8 mouse cellular contexts compared by ENCODE assay signal in genomic region chr6:8209047-8209865, GRCm38 (mm10). TPM values are rescaled to one million over a fixed set of nuclear protein-coding genes. Genes with fewer than 3 reads are reported as not detected.
A peak's percentile ranks its signal among the peaks of the same experiment; 100 is the strongest.
DNase-seq lines count a peak whose midpoint lies in the region; ATAC-seq lines count a peak whose summit lies in the region.

Gene Mios, plus strand, starts transcription at chr6:8209222.

- no peaks in the 10 kb centered on the region for H3K36me3 ChIP-seq in hindbrain, embryonic 16.5 days (ENCODE audit: control insufficient read depth, insufficient read depth, low read length)
- H3K36me3 ChIP-seq in macrophage (ENCODE audit: inconsistent target): no peaks in the 10 kb centered on the region

- H3K27me3 ChIP-seq in hindbrain, embryonic 16.5 days (replicated peaks; ENCODE audit: control insufficient read depth, insufficient read depth, low read length): no peaks in the 10 kb centered on the region

- H3K4me1 ChIP-seq in hindbrain, embryonic 16.5 days (ENCODE audit: control insufficient read depth, insufficient read depth, low read depth, low read length): peaks cover 9% of the 10 kb centered on the region

- H3K9me3 ChIP-seq in hindbrain, embryonic 16.5 days (ENCODE audit: control insufficient read depth, low read length): no peaks in the 10 kb centered on the region

- ATAC-seq in hindbrain, embryonic 16.5 days: peak; percentile 98

- H3K4me3 ChIP-seq in hindbrain, embryonic 16.5 days (ENCODE audit: low read length): peak within 1 kb of the TSS; percentile 85
- H3K4me3 ChIP-seq in macrophage (ENCODE audit: inconsistent target): peak within 1 kb of the TSS; percentile 52

- peak; percentile 88 for DNase-seq in R1 (ENCODE audit: low read depth, low spot score)
- DNase-seq in cerebellum, postnatal 25 days: peak; percentile 94 to 96
- peak; percentile 78 to 80 for DNase-seq in frontal cortex, postnatal 36 days (ENCODE audit: low spot score in 2 of 2)
- DNase-seq in left cerebral cortex, adult 18-20 months (ENCODE audit: low spot score in 2 of 2): peak; percentile 73 to 87
- DNase-seq in right cerebral cortex, adult 18-20 months: peak; percentile 86
- peak; percentile 63 for DNase-seq in urinary bladder, postnatal 10 days (ENCODE audit: low spot score)

- peaks cover 5% of the 10 kb centered on the region; the same call in 1 of the 2 replicates for H3K79me2 ChIP-seq in macrophage (ENCODE audit: inconsistent target)

- H3K4me2 ChIP-seq in hindbrain, embryonic 16.5 days (ENCODE audit: low read length): peak within 1 kb of the TSS; percentile 66

- H3K27ac ChIP-seq in hindbrain, embryonic 16.5 days (ENCODE audit: low read depth, low read length): peak within 1 kb of the TSS; percentile 93
- no peak within 1 kb of the TSS for H3K27ac ChIP-seq in macrophage

- peak within 1 kb of the TSS; percentile 94 for H3K9ac ChIP-seq in hindbrain, embryonic 16.5 days (ENCODE audit: low read depth, low read length)

- WGBS in hindbrain, embryonic 16.5 days: under 1% methylated on average over 79 of the region's 90 CpGs
- under 1% methylated on average over 76 of the region's 90 CpGs for WGBS in macrophage (ENCODE audit: missing documents)

RNA-seq across cellular contexts. Expression of gene Mios, which starts in this region (rescaled TPM):
- 22.6 and 22.9 TPM in 2 replicates for polyA plus RNA-seq in hindbrain, embryonic 16.5 days (2015; fragmentation: Nextera tagmentation; extraction: Ambion mirVana)
- 10 to 100 TPM; 23.1 to 25.2 TPM for total RNA-seq in left cerebral cortex, adult 18-20 months (2021)
- total RNA-seq in macrophage (2018; cell fraction: chromatin; rRNA removed): 10 to 100 TPM in 20 of 26 experiments, 1 to 10 TPM in 6; 6.4 to 28.2 (median 15.1) TPM
- total RNA-seq in macrophage (2018; cell fraction: cytosol; rRNA removed): 1 to 10 TPM; 3.1 to 7.9 (median 4.7) TPM
- 10 to 100 TPM in 13 of 26 experiments, 1 to 10 TPM in 13; 5.6 to 20.8 (median 10.2) TPM for total RNA-seq in macrophage (2018; cell fraction: nucleus; rRNA removed)
- polyA plus RNA-seq in macrophage (2018): 5.1 to 8.0 TPM (median 6.6 TPM) in 3 replicates
